Mouse (Mus musculus) CD8-positive naive resting alpha-beta T cell, adult 2 months (primary cell): ENCODE results near the gene Nos3.
A peak's percentile ranks its signal among the peaks of the same experiment; 100 is the strongest.

Experiments used
- DNase-seq, 2 experiments: peaks; one replicate each; pipeline ENCODE4 v3.0.0; 2022; ENCODE audit warnings: low read depth in 2 of 2, low spot score in 2 of 2

Gene Nos3

GRCm38 (mm10) chr5:24425421-24426036, 60.9 kb downstream of the Nos3 start:
- peak in 1 of 2 experiments; percentile 47 for DNase-seq

GRCm38 (mm10) chr5:24426037-24426432, 61.4 kb downstream of the Nos3 start:
- DNase-seq: no peak

GRCm38 (mm10) chr5:24426556-24427284, 62.1 kb downstream of the Nos3 start:
- DNase-seq: no peak

GRCm38 (mm10) chr5:24427285-24427633, 62.6 kb downstream of the Nos3 start:
- DNase-seq: no peak

- DNase-seq: no peak
Measured at GRCm38 (mm10) chr5:24427981-24428402, 63.4 kb downstream of the Nos3 start.

GRCm38 (mm10) chr5:24428596-24428995, 64.0 kb downstream of the Nos3 start:
- DNase-seq: no peak

- DNase-seq: no peak
Measured at GRCm38 (mm10) chr5:24433993-24434392, 69.4 kb downstream of the Nos3 start.
